Mouse (Mus musculus) forelimb bud, embryonic 11.5 days (tissue): Measurements from ENCODE around the gene Klhl10.

Experiments
- DNase-seq: peaks from one replicate; pipeline ENCODE4 v3.0.0-alpha.2; 2012; ENCODE audit warnings: low read depth, low spot score

Gene Klhl10

DNA sequence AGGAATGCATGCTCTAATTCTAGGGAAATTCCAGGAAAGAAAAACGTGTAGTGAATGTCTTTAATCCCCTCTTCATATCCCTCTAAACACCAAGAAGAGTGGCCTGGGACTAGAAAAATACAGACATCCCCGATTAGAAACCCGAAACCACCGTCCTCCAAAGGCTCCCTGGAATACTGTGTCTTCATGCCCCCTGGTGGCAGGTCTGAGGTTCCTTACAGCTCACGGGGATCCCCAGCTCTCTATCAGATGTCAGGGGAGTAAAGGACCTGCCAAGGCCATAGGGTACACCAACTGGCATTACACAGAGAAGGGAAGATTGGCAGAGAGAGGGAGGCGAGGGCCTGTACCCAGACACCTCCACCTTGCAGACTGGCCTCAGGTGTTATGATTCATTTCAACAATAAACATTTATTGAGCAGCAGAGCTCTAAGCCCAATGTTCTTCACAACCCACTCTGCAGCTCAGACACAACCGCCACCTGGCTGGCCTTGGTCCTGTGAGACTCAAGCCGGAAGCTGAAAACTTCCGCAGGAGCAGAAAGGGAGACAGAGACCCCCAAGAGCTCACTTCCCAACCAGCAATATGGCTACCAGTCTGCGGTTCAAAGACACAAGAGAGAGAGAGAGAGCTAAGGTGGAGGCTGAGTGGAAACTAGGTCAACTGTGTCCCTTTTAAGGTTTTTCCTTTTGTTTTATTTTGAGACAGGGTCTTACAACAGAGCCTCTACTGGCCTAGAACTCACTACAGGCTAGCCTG, 33.5 kb upstream of the Klhl10 start:
- DNase-seq, result peak; percentile 62

DNA sequence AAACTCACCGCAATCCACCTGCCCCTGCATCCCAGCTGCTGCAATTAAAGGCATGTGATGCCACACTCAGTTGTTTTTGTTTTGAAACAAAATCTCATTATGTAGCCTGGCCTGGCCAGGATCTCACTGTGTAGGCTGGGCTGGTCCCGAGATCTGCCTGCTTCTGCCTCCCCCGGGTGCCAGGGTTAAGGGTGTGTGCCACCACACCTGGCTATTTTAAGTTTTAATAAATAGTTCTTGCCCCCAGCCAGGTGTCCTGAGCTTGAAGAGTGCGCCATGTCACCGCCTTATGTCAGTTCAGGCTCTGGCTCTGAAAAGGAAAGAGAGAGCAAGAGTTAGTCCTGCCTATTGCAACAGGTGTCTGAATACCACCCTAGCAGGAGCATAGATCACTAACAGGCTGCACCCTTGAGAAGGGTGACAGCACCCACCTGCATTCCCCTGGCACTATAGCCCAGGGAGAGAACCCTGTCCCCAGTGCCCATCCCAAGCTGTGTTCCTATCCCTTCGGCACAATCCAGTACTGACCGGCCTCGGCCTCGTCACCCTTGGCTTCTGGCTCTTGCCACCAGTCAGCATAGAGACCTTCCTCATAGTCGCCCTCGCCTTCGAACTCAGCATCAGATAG, 32.8 kb upstream of the Klhl10 start:
- DNase-seq, result no peak

DNA sequence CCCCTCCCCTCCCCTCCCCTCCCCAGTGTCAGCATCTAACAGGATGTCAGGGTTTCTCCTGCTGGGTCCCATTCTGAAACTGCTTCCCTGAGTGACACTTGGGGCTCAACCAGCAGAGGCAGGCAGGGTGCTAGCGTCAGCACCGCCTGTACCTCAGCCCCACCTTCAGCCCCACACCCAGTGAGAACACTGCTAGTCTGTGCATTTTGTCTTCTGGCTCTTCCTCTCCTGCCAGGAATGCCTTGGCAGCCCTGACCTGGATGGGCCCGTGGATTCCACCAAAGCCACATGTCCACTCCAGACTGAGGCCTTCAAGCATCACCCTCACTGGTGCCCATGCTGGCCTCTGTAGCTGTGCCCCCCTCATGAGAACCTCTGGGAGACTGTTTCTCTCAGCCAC, 32.0 kb upstream of the Klhl10 start:
- DNase-seq, result no peak

DNA sequence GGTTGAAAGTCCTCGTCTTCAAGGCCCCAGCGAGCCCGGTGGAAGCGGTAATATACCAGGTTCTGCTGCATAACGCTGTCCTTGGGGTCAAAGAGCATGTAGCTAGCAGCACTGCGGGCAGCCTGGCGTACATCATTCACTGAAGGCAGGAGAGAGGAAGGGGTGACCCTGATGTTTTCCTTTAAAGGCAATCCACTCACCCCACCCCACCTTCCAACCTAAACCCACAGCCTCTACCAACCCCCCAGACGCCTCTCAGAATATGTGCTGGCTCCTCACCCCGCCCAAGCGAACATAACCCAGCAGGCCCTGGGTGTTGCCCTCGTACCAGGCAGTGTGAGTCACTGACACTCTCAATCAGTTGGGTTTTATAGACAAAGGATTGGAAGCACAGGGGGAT, 30.0 kb upstream of the Klhl10 start:
- no peak for DNase-seq

DNA sequence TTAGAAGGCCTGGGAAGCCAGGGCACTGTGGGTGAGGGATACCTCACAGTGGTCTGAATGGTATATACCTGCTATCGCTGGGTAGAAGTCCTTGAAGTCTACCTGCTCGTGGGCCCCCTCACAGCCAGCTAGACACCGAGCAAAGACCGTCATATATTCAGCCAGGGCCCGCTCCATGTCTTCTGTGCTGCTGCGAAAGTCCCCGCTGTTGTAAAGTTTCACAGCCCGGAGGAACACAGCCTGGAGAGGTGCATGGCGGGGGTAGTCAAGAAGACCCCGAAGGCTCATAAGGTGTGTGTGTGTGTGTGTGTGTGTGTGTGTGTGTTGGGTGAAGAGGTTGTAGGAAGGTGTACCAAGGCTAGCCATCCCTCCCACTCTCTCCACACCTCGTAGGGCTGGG, 28.2 kb upstream of the Klhl10 start:
- DNase-seq, result no peak

DNA sequence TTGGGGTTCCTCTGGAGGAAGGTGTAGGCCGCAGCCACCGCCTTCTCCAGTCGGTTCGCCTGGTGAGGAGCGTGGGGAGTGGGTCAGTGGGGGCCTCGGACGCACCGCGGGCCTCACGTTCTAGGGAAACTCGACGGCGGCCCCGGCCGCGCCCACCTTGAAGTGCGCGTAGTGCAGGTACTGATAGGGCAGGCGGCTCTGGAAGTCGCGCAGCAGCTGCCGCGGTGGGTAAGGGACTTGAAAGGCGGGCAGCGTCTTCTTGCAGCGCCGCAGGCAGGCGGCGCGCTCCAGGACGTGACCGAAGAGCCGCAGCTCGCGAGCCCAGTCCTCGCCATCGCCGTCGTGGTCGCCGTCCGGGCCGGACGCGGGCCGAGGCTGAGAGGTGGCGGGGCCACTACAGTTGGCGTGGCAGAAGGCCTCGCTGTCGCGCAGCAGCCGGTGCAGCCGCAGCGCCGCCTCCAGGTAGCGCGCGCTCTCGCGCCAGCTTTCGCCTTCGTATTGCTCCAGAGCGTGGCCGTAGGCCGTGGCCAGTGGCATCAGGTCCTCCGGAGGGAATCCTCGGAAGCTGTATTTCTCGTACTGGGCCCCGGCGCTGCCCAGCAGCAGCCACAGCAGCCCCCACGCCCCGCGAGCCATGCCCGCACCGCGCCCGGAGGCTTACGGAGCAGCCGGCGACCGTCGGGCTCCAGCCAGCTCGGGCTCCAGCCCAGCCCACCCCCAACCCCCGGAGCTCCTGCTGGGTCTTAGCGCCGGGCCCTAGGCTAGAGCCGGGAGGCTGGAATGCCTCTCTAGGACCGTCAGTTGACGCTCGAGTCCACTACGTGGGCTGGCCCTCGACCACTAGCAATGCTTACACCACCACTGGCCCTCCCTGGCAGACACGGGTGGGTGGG, 27.4 kb upstream of the Klhl10 start, which contains the start of gene P3h4:
TSS of gene P3h4 (minus strand) at position 816 of the 893 bp plus-strand sequence.
- DNase-seq, result peak; percentile 92

DNA sequence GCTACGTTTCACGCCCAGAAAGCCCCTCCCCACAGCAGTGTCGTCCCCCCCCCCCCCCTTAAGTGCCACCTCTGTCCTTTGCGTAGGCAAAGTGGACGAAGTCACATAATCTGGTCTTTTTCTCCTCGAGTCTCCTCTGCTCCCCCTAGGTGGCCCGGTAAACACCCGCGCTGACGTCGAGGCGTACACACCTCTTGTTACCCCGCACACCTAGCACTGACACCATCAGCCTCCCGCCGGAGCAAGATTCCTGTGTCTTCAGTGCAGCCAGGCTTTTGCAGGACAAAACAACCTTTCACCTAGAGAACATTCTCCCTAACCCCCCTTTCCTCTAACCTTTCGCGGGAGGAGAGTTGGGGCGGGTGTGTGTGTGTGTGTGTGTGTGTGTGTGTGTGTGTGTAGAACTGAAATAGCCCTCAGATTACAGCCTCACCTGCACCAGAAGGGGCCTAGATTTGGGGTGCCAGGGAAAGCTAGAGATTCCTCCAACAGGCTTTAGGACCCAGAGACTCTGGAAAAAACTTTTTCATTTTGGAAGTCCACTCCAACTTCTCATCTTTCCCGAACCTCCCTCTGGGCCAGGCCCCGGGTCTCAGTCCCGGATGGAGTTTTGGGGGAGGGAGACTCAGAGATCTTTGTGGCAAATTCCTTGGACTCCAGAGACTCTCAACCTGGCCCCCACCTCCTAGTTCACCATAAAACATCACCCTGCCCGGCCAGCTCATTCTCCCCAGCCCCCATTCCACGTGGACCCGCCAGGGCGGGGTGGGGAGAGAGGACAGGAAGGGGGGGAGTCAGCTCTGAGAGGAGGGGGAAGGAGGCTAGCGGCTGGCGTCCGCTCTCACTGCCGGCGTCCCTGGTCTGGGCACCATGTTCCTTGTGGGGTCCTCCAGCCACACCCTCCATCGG, 26.5 kb upstream of the Klhl10 start, which contains the start of gene Fkbp10:
TSS of gene Fkbp10 (plus strand) at position 784 of the 909 bp plus-strand sequence.
- peak; percentile 69 for DNase-seq

DNA sequence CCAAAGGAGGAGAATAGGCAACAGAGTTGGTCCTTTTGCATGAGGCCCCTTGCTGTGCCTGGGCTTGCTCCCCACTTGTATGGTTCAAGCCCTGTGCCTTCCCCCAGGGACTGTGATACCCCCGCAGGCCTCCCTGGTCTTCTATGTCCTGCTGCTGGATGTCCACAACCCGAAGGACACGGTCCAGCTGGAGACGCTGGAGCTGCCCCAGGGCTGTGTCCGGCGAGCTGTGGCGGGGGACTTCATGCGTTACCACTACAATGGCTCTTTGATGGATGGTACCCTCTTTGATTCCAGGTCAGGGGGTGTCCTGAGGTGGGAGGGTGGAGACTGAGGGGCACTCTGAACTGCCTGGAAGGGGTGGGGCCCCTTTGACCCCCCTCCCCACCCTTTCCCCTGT, 20.2 kb upstream of the Klhl10 start:
- DNase-seq, result no peak

DNA sequence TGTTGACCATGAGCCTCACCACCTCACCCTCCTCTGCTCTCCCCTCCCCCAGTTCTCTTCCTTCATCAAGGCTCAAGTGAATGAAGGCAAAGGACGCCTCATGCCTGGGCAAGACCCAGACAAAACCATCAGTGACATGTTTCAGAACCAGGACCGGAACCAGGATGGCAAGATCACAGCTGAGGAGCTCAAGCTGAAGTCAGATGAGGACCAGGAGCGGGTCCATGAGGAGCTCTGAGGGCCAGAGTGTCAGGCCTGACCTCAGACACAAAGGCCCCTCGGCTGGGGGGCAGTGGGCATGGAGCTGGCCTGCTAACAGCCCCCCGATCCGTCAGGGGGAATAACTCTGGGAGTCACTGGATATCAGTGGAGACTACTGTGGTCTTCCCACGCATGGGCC, 17.9 kb upstream of the Klhl10 start:
- no peak for DNase-seq

DNA sequence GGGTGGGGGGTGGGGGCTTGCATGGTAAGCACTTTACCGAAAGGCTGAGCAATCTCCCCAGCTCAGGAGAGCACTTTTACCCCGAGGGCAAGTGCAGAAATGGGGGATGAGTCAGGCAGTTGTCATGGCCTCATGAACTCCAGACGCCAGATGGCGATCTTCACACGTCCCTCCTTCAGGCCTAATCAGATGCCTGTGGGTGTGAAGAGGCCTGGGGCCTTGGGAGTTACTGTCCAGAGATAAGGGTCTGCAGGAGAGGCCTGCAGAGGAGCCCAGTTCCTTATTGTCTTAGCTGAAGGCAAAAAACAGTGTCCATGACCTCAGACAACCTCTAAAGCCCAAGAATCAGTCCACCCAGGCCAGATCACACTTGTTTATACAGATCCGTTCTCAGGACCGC, 15.9 kb upstream of the Klhl10 start:
- DNase-seq, result peak; percentile 63

DNA sequence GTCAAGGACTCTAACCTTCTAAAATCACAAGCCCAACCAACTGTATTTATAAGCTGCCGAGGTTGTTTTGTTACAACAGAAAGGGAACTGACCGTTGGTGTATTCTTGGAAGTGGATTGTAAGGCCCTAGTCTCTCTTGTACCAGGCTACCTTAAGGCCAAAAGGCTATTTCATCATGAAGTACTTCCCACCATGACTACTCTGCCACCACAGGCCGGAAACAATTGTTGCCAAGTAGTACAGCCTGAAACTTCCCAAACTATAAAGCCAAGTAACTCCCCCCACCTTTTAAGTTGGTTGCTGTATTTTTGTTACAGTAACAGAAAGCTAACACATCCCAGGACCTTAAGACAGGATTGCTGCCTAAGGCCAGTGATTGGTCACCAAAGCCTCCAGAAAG, 14.9 kb upstream of the Klhl10 start:
- no peak for DNase-seq

DNA sequence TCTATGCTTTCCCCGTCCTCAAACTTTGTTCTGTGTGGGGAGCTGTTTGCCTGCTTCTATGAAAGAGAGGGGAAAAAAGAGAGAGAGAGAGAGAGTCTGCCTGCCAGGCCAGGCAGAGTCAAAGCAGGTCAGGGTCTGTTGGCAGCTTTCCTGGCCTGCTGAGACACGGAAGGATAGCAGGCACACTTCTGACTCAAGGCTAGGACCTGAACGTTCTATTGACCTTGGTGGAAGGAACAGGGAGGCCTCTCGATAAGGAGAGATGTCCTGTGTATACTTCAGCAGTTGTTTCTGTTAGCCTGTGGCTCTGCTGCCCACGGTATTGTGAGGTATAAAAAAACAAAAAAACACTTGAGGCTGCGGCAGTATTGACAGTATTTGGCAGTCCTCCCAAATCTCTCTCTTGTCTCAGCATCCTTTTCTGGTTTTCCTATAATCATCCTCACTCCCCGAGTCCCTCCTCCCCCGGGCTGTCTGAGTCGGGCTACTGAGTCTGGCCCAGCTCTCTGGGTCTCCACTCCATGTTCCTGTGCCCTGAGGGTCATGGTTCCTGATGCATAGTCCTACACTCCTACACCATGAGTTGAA, 13.0 kb upstream of the Klhl10 start:
- DNase-seq, result no peak

DNA sequence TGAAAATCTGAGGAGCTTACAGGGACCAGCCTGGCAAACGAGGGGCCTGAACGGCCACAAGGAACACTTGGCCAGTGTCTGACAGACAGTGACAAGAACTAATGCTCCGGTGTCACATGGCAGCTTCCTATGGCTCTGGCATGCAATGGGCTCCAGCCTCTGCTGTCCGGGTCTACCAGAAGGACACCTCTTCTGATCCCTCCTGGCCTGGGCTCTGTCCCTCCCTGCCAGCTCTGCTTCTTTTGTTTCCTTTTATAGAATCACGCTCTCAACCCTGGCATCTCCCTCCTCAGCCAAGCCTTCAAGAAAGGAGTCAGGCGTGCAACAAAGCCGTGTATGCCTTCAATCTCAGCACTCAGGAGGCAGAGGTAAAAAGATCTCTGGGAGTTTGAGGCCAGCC, 11.7 kb upstream of the Klhl10 start:
- no peak for DNase-seq

DNA sequence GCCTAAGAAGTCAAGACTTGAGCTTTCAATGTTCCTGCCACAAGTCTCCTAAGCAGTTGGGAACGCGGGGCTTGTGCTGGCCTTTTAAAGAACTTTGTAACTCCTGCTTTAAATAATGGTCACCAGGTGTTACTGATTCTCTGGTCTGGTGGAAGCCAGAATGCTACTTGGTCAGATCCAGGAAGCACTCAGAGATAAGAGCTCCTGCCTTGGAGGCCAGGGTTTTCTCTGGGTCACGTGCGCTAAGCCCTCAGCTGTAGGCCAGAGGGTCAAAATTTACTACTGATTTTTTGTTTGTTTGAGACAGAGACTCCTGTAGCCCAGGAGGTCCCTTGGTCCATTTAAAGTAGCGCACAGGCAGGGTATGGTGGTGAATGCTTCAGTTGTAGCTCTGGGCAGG, 9.7 kb upstream of the Klhl10 start:
- DNase-seq, result no peak

DNA sequence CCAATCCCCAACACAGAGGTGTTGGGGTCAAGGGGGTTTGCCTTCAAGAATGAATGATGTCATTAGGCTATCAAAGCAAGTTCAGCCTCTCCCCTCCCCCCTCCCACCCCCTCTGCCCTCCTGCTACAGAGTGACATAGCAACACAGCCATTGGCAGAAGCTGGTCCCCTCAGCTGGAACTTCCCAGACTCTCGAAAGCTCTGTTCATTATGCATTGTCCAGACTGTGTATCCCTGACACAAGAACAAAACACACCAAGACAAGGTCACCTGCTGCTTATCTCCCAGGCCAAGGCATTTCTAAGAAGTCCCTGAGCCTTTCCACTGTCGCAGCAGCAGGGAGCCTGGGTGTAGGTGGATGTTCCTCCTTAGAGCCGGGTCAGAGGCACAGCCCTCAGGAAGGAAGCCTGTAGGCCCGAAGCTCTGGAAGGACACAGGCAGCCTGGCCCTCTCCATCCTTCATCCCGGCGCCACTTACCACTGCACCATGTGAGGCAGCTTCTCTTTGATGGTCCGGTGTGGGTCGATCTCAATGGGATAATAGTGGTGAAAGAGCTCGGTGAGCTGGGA, 6.0 kb upstream of the Klhl10 start:
- DNase-seq, result no peak

DNA sequence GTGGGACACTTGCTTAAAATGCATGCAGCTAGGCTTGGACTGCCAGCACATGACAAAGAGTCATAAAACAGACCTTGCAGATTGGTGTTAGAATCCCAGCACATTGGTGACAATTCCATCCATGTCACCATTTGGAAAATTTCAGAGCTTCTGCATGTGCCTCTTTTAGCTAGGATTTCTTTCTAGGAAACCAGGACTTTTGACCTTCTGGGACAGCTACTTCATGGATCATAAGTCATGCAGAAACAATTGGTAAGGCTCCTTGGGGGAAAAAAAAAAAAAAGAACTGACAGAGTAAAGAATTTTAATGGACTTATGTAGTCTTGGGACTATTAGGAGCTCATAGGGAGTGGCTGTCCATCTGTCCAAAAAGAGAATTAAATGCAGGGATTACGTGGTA, 3.8 kb upstream of the Klhl10 start:
- no peak for DNase-seq

DNA sequence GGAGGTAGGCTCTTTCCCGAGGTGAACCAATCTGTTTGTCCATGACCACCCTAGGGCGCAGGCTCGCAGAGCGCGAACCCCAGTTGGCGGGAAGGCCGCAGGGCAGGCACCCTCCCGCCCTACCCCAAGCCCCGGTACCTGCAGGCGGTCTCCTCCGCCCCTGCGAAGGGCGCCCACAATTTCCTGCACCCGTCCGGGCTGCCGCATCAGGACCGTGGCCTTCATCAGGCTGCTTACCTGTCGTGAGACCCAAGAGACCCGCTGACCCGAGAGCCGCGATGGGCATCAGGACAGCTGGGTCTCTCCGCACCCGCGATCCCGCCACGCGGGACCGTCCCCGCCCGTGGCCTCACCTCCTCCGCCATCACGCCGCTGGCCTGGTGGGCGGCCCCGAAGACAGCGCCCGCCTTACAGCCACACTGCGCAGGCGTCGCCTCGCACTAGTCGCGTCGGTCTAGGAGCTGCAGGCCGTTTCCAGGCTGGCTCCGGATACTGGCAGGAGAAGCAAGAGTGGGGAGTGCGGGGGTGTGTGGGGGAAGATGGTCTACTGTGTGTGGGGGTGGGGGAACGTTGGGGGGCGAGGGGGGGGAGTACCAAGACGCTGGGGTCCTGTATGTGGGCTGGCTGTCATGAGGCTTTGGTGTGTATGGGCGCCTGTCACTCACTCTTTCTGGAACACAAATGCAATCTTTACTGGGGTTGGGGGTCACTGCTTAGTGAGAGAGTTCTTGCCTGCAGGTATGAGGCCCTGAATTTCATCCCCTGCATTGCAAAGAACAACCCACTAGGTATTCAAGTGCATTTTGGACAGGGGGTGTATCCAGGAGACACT, 810 bp upstream of the Klhl10 start:
- DNase-seq, result peak; percentile 75

DNA sequence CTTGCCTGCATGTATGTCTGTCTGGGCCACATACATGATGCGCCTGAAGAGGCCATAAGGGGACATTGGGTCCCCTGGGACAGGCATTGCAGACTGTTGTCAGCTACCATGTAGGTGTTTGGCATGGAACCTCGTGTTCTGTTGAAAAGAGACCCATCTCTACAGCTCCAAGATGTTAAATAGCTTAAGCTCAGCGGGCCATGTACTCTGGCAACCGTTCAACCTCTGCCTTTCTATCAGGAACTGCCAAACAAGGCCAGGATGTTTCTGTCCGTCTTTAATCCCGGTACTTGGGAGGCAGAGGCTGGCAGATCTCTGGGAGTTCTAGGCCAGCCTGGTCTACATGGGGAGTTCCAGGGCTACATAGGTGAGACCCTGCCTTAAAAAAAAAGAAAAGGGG, 908 bp downstream of the Klhl10 start:
- no peak for DNase-seq

DNA sequence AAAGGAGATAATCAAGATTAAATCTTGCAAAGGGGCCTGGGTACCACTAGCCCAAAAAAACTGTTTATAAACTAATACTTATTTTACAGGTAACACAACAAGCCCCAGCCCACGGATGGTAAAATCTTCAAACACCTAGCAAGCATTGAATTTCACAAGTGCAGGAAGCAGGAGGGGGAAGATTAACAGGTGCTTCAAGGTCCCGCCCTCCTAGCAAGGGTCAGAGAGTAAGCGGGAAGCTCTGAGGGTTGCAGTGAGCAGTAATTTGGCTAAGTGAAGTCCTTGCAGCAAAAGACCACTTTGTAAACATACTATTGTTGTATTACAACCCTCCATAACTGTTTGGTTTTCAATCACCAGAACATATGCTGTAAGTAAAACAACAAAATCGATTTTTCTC, 15.5 kb downstream of the Klhl10 start:
- no peak for DNase-seq

DNA sequence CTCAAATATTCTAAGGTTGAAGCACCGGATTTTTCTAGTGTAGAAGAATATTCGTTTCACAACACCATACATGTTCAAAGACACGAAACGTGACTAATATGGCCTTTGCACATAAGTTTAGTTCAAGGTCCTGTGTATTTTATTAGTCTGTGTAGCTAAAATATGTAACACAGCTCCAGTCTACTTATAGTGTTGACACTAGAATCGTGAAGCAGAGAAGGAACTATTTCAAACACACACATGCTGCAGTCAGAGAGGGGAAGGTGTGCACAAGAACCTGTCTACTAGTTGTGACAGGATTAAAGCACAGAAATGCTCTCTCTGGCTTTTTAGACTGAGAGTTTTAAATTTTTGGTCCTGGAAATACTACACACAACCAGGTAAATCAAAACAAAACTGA, 16.0 kb downstream of the Klhl10 start:
- DNase-seq, result no peak
